Mouse (Mus musculus) layer of hippocampus, adult 9-11 months (tissue): ENCODE measurements around the gene Rnf26.

Source experiments
- DNase-seq: peaks from one replicate; pipeline ENCODE4 v3.0.0; 2022

The Rnf26 gene

GRCm38 (mm10) chr9:44087761-44088455 is 25.4 kb downstream of the Rnf26 start:
- peak; percentile 89 for DNase-seq

GRCm38 (mm10) chr9:44086960-44087359 is 26.4 kb downstream of the Rnf26 start:
- DNase-seq = no peak

- peak; percentile 88 for DNase-seq
Observed at GRCm38 (mm10) chr9:44085741-44086665, 27.3 kb downstream of the Rnf26 start.

GRCm38 (mm10) chr9:44085276-44085675 is 28.0 kb downstream of the Rnf26 start:
- DNase-seq = no peak

- peak; percentile 94 for DNase-seq
Observed at GRCm38 (mm10) chr9:44084659-44085229, 28.6 kb downstream of the Rnf26 start.

- no peak for DNase-seq
Observed at GRCm38 (mm10) chr9:44084236-44084635, 29.1 kb downstream of the Rnf26 start.

GRCm38 (mm10) chr9:44083392-44084121 is 29.8 kb downstream of the Rnf26 start:
- DNase-seq = peak; percentile 91

- DNase-seq = no peak
Observed at GRCm38 (mm10) chr9:44082266-44082665, 31.1 kb downstream of the Rnf26 start.

GRCm38 (mm10) chr9:44081581-44081980 is 31.7 kb downstream of the Rnf26 start:
- peak; percentile 7 for DNase-seq

GRCm38 (mm10) chr9:44080953-44081352 is 32.4 kb downstream of the Rnf26 start:
- DNase-seq = peak; percentile 71

- peak; percentile 5 for DNase-seq
Observed at GRCm38 (mm10) chr9:44079997-44080780, 33.1 kb downstream of the Rnf26 start.

GRCm38 (mm10) chr9:44078955-44079756 is 34.2 kb downstream of the Rnf26 start:
- peak; percentile 71 for DNase-seq

GRCm38 (mm10) chr9:44078136-44078797 is 35.0 kb downstream of the Rnf26 start:
- peak; percentile 14 for DNase-seq

GRCm38 (mm10) chr9:44077266-44077910 is 35.9 kb downstream of the Rnf26 start:
- no peak for DNase-seq

- peak; percentile 73 for DNase-seq
Observed at GRCm38 (mm10) chr9:44076764-44077120, 36.6 kb downstream of the Rnf26 start.

- DNase-seq = no peak
Observed at GRCm38 (mm10) chr9:44075996-44076763, 37.1 kb downstream of the Rnf26 start.

GRCm38 (mm10) chr9:44075276-44075995 is 37.9 kb downstream of the Rnf26 start:
- DNase-seq = no peak
